Mouse (Mus musculus) ES-E14 (cell line): ENCODE results near the gene Polr2b. TPM values are rescaled to one million over a fixed set of nuclear protein-coding genes. Genes with fewer than 3 reads are reported as not detected.
A peak's percentile ranks its signal among the peaks of the same experiment; 100 is the strongest.

Source experiments
- DNase-seq: peaks from one replicate; pipeline ENCODE4 v3.0.0-alpha.2; 2013; ENCODE audit warnings: low read depth, low spot score
- H3K27ac ChIP-seq: 2 replicates; pipeline ENCODE4 v1.5.1; 2012; ENCODE audit warnings: low read depth, mild to moderate bottlenecking, low read length, moderate library complexity, mixed read lengths; ENCODE audit not compliant: poor library complexity, insufficient read depth, severe bottlenecking
- H3K36me3 ChIP-seq: 2 replicates; pipeline ENCODE4 v1.6.1; 2012; ENCODE audit warnings: mild to moderate bottlenecking, low read length, moderate library complexity, mixed read lengths; ENCODE audit not compliant: control insufficient read depth, poor library complexity, insufficient read depth, severe bottlenecking
- H3K4me1 ChIP-seq, 2 experiments: fragments of 150-350 bp in 1 of 2; sonication (generic) in 1 of 2; 2 replicates each; pipeline ENCODE4 v1.6.1; 2012; ENCODE audit warnings: low read length in 2 of 2, mild to moderate bottlenecking in 1 of 2, mixed read lengths in 1 of 2; ENCODE audit not compliant: control insufficient read depth in 2 of 2, insufficient read depth in 2 of 2, poor library complexity in 1 of 2
- H3K4me3 ChIP-seq, 2 experiments: fragments of 150-350 bp in 1 of 2; sonication (generic) in 1 of 2; 2 replicates each; pipeline ENCODE4 v1.5.1; 2012; ENCODE audit warnings: low read length in 2 of 2, low read depth in 1 of 2, mild to moderate bottlenecking in 1 of 2, mixed read lengths in 1 of 2; ENCODE audit not compliant: insufficient read depth in 1 of 2, poor library complexity in 1 of 2, severe bottlenecking in 1 of 2
- H3K9ac ChIP-seq: 2 replicates; pipeline ENCODE4 v1.6.1; 2012; ENCODE audit warnings: low read depth, mild to moderate bottlenecking, low read length, mixed read lengths; ENCODE audit not compliant: poor library complexity, insufficient read depth, severe bottlenecking
- H3K9me3 ChIP-seq: fragments of 150-350 bp; sonication (generic); 2 replicates; pipeline ENCODE4 v1.6.1; 2012; ENCODE audit warnings: low read depth, mild to moderate bottlenecking, low read length; ENCODE audit not compliant: control insufficient read depth, insufficient read depth
- CHD2 ChIP-seq: IDR thresholded peaks from 2 replicates; pipeline ENCODE4 v1.6.1; 2014; ENCODE audit warnings: mild to moderate bottlenecking, low read depth, low read length, inconsistent platforms
- HCFC1 ChIP-seq: IDR thresholded peaks from 2 replicates; pipeline ENCODE4 v1.6.1; 2012; ENCODE audit warnings: low read length, inconsistent platforms, borderline replicate concordance; ENCODE audit not compliant: insufficient read depth
- MAFK ChIP-seq: IDR thresholded peaks from 2 replicates; pipeline ENCODE4 v1.6.1; 2014; ENCODE audit warnings: mild to moderate bottlenecking, low read depth, low read length, inconsistent platforms; ENCODE audit not compliant: insufficient read depth
- ZC3H11A ChIP-seq: IDR thresholded peaks from 2 replicates; pipeline ENCODE4 v1.6.1; 2012; ENCODE audit warnings: low read depth, mild to moderate bottlenecking, inconsistent platforms, low read length, borderline replicate concordance
- ZNF384 ChIP-seq: IDR thresholded peaks from 2 replicates; pipeline ENCODE4 v1.6.1; 2012; ENCODE audit warnings: low read depth, low read length, inconsistent platforms
- in situ Hi-C, 2 experiments: fragments of 600-800 bp; cut with MboI; formaldehyde crosslinking; loops; one replicate each; pipeline ENCODE4 v1.15.1; 2025; ENCODE audit warnings: low sequenced_read_pairs in 2 of 2, inconsistent platforms in 1 of 2; ENCODE audit not compliant: unreplicated experiment in 2 of 2
- total RNA-seq: library from RNA; depleted of rRNA; stranded (reverse); fragments of 300-350 nt; gene quantifications from 2 replicates; pipeline ENCODE4 v1.2.3, GENCODE M21; 2012

Gene Polr2b
- total RNA-seq, 1 experiment, result 184 TPM

DNA sequence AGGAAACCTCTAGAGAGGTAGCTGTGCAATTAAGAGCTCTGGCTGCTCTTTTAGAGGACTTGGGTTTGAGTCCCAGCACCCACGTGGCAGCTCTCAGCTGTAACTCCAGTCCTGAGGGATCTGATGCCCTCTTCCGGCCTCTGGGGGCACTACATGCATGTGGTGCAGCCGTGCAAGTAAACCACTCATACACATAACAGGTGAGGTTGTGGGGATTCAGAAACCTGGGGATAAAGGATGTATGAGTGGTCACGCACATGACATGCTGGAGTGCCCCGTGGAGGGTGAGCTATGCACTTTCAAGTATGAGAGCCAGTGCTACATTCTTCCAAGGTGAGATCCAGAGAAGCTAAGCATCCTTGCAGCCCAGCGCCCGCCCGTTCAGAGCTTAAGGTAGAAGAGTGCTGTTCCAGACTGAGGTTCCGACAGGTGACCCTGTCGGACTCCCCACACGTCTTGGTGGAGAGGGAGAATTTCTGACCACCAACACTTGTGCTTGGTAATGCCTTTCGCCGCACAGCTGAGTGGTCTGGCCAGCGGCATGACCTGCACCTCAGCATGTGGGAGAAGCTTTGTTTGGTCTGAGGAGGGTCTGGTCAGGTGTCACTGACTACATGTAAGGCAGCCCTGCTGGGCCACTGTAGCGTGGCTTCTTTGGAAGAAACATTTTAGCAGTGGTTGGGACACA lies 40.2 kb downstream of the Polr2b start:
- TF ChIP-seq MAFK (no peak), HCFC1 (no peak), ZNF384 (no peak), CHD2 (no peak)
- in situ Hi-C loops, result no loop called here
- H3K4me1 ChIP-seq, result no peaks in the 10 kb centered on the region; a peak in 1 of 4 replicates
- DNase-seq, result peak; percentile 65
- H3K9me3 ChIP-seq, result no peaks in the 10 kb centered on the region
- H3K27ac ChIP-seq, result no peak overlapping the region
- H3K4me3 ChIP-seq, result no peak overlapping the region
- H3K9ac ChIP-seq, result no peak overlapping the region
- peaks cover 29% of the 10 kb centered on the region for H3K36me3 ChIP-seq

DNA sequence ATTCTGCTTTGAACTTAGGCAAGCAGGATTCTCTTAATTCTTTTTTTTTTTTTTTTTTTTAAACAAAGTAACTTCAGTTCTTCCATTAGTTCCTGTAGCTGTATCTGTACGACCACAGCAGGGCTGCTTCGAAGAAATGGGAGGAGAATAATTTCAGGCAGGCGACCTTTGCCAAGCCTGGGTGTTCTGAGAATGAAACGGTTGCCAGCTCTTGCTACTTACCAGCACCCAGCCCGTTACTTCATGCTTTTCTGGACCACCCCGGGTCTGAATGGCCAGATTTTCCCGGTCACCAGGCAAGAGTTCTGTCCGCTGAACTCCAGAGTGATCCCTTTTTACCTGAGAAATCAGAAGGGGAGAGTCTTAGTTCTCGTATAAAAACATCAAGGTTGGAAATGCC lies 41.7 kb downstream of the Polr2b start:
- TF ChIP-seq ZNF384 (no peak), CHD2 (no peak), MAFK (no peak), HCFC1 (no peak), ZC3H11A (no peak)
- in situ Hi-C loops, result no loop called here
- peaks cover 19% of the 10 kb centered on the region for H3K36me3 ChIP-seq

DNA sequence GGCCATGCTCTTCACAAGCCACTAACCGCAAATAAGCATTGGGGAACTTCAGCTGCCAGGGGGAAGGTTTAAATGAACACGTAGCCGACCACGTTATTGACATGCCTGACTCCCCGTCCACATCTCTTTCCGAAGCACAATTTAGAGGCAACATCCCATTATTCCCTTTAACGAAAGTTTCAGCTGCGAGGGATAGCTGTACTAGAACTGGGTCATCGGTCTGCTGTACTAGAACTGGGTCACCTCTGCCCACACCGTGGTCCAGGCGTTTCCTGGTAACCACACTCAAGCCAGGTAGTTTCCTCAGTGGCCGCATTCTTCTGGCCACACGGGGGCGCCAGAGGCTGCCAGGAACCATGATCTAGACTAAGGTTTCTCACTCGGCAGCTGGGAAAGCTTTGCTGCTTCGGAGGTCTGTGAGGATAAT lies 44.4 kb downstream of the Polr2b start:
- no peak overlapping the region for H3K4me3 ChIP-seq
- H3K9ac ChIP-seq, result no peak overlapping the region
- in situ Hi-C loops, result no loop called here

More for the DNA sequence above, 41.7 kb downstream of the Polr2b start:
- DNase-seq, result no peak
- Histone ChIP-seq H3K27ac (no peak overlapping the region), H3K9ac (no peak overlapping the region), H3K9me3 (no peaks in the 10 kb centered on the region), H3K4me3 (no peak overlapping the region), H3K4me1 (no peaks in the 10 kb centered on the region; a peak in 1 of 4 replicates)

DNA sequence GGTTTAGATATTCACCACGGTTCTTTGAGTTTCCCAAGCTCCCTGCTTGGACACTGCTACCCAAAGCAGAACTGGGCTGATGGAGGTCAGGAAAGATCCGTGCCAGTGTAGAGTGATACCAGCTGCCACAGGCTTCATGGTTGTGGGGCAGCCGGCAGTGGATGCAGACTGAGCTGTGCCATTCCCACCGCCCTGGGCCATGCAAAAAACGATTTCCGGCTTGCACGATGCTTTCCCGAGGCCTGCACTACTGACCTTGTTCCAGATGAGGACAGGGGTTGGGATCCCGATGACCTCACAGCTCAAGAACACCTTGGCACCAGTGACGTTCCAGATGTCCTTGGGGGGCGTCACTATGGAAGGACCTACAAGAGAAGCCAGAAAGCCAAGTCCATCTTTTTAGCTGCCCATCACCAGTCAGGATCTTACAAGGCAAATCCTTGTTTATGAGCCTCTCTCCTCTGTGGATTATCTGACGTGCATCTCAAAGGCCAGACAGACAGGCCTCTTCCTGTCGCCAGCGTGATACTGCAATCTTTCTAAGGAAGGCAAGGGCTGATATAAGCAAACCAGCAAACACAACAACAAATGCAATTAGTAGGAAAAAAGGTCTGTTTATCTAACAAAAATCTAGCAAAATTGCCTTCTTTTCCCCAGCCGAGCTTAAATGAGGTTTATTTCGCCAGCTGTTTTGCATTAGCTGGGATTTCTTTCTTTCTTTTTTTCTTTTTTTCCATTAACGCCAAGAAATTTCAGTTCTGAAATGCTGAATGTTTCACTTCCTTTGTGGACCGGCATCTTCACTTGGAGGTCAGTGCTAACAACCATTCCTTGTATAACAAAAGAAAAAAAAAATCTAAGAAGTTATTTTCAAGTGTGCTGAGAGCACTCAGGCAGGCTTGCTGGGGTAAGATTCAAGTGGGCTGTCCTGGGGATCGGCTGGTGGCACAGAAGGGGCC lies 45.6 kb downstream of the Polr2b start:
- Histone ChIP-seq H3K27ac (no peak overlapping the region), H3K36me3 (no peaks in the 10 kb centered on the region; the same call in 1 of the 2 replicates), H3K4me1 (peaks cover 0 to 6% of the 10 kb centered on the region in 2 experiments; a peak in 3 of 4 replicates), H3K9ac (no peak overlapping the region), H3K9me3 (no peaks in the 10 kb centered on the region), H3K4me3 (no peak overlapping the region)
- TF ChIP-seq HCFC1, result no peak
- TF ChIP-seq CHD2, result no peak
- no peak for TF ChIP-seq ZNF384
- no peak for TF ChIP-seq MAFK
- no peak for TF ChIP-seq ZC3H11A
- no peak for DNase-seq
- in situ Hi-C loops, result no loop called here

More for the DNA sequence above, 44.4 kb downstream of the Polr2b start:
- DNase-seq, result peak; percentile 74
- TF ChIP-seq CHD2, result no peak
- no peak for TF ChIP-seq ZNF384
- TF ChIP-seq ZC3H11A, result peak; percentile 82
- TF ChIP-seq MAFK, result no peak
- TF ChIP-seq HCFC1, result no peak
- Histone ChIP-seq H3K27ac (no peak overlapping the region), H3K9me3 (no peaks in the 10 kb centered on the region), H3K36me3 (peaks cover 4% of the 10 kb centered on the region; the same call in 1 of the 2 replicates), H3K4me1 (peaks cover 0 to 5% of the 10 kb centered on the region in 2 experiments; a peak in 2 of 4 replicates)
